Mouse (Mus musculus) E14TG2a.4 (cell line): ENCODE results near the gene Nrxn3.

Source experiments
- CTCF ChIP-seq: conservative IDR thresholded peaks from 2 replicates; pipeline ENCODE4 v1.5.1; 2014; ENCODE audit warnings: low read length
- NANOG ChIP-seq: IDR thresholded peaks from 2 replicates; pipeline ENCODE4 v1.6.1; 2014; ENCODE audit warnings: borderline replicate concordance, low read length, mixed read lengths
- POU5F1 ChIP-seq: IDR thresholded peaks from 2 replicates; pipeline ENCODE4 v1.6.1; 2014; ENCODE audit warnings: low read length, borderline replicate concordance

- TF ChIP-seq CTCF, result no peak
- no peak for TF ChIP-seq NANOG
- no peak for TF ChIP-seq POU5F1
These were observed 24.1 kb downstream of the Nrxn3 start for GRCm38 (mm10) chr12:88746788-88747187.
